Mouse (Mus musculus) forebrain, embryonic 10.5 days (tissue): ENCODE results near the gene C730034F03Rik. TPM values are rescaled to one million over a fixed set of nuclear protein-coding genes. Genes with fewer than 3 reads are reported as not detected.

ENCODE experiments used
- DNase-seq: peaks from one replicate; pipeline ENCODE4 v3.0.0-alpha.2; 2017; ENCODE audit warnings: low spot score; ENCODE audit errors: extremely low spot score
- H3K27ac ChIP-seq: fragments of 300-500 bp; sonication (generic); 2 replicates; pipeline ENCODE4 v1.5.1; 2016; ENCODE audit warnings: mild to moderate bottlenecking
- H3K27me3 ChIP-seq: fragments of 300-500 bp; sonication (generic); 2 replicates; pipeline ENCODE4 v1.6.1; 2016; ENCODE audit warnings: mild to moderate bottlenecking; ENCODE audit not compliant: poor library complexity, severe bottlenecking
- H3K36me3 ChIP-seq: fragments of 300-500 bp; sonication (generic); replicated peaks from 2 replicates; pipeline ENCODE4 v1.6.1; 2016; ENCODE audit warnings: mild to moderate bottlenecking, moderate library complexity
- H3K4me1 ChIP-seq: fragments of 300-500 bp; sonication (generic); 2 replicates; pipeline ENCODE4 v1.6.1; 2016
- H3K4me3 ChIP-seq: fragments of 300-500 bp; sonication (generic); 2 replicates; pipeline ENCODE4 v1.5.1; 2016; ENCODE audit warnings: mild to moderate bottlenecking, moderate library complexity
- H3K9me3 ChIP-seq: fragments of 300-500 bp; sonication (generic); 2 replicates; pipeline ENCODE4 v1.6.1; 2016; ENCODE audit warnings: mild to moderate bottlenecking, moderate library complexity
- WGBS: fragments of 180-500 bp; shearing (Covaris S2); methylation state at CpG from one replicate; pipeline ENCODE4 v1.1.7; 2016; 5-methylcytosine and 5-hydroxymethylcytosine counted together
- polyA plus RNA-seq: library from polyadenylated mRNA; unstranded; fragments of >200 nt; fragmentation: Nextera tagmentation; extraction: Ambion mirVana; gene quantifications from 2 replicates; pipeline ENCODE4 v1.2.1, GENCODE M21; 2016

Gene C730034F03Rik
- polyA plus RNA-seq, 1 experiment from 2014 or later, result 3.9 TPM

- 47% methylated on average over 8 of the region's 8 CpGs for WGBS
- H3K27ac ChIP-seq, result no peak overlapping the region
- no peaks in the 10 kb centered on the region for H3K9me3 ChIP-seq
- H3K4me1 ChIP-seq, result no peaks in the 10 kb centered on the region
- H3K36me3 ChIP-seq, result no peaks in the 10 kb centered on the region
- DNase-seq, result no peak
- H3K27me3 ChIP-seq, result no peaks in the 10 kb centered on the region
- no peak overlapping the region for H3K4me3 ChIP-seq
Measured at GRCm38 (mm10) chr15:89442486-89443070, 13.2 kb downstream of the C730034F03Rik start.

- WGBS, result 4% methylated on average over 24 of the region's 24 CpGs
- H3K4me1 ChIP-seq, result peaks cover 27% of the 10 kb centered on the region
- H3K9me3 ChIP-seq, result no peaks in the 10 kb centered on the region
- H3K4me3 ChIP-seq, result peak overlapping the region; percentile 84
- H3K36me3 ChIP-seq, result peaks cover 20% of the 10 kb centered on the region
- H3K27me3 ChIP-seq, result peaks cover 56% of the 10 kb centered on the region
- peak overlapping the region; percentile 89 for H3K27ac ChIP-seq
- DNase-seq, result peak; percentile 55
Measured at GRCm38 (mm10) chr15:89452906-89453864, 23.8 kb downstream of the C730034F03Rik start.

GRCm38 (mm10) chr15:89453865-89454478 is 24.6 kb downstream of the C730034F03Rik start, which contains the start of gene Mapk8ip2:
TSS of gene Mapk8ip2 (plus strand) at chr15:89453913.
- Histone ChIP-seq H3K4me3 (peak within 1 kb of the TSS; percentile 84), H3K9me3 (no peaks in the 10 kb centered on the region), H3K4me1 (peaks cover 27% of the 10 kb centered on the region), H3K36me3 (peaks cover 28% of the 10 kb centered on the region), H3K27ac (peak within 1 kb of the TSS; percentile 89), H3K27me3 (peaks cover 56% of the 10 kb centered on the region)
- DNase-seq, result peak; percentile 55
- WGBS, result under 1% methylated on average over 53 of the region's 53 CpGs

- Histone ChIP-seq H3K4me1 (peaks cover 27% of the 10 kb centered on the region), H3K27me3 (peaks cover 56% of the 10 kb centered on the region), H3K9me3 (no peaks in the 10 kb centered on the region), H3K27ac (peak overlapping the region; percentile 89), H3K36me3 (peaks cover 37% of the 10 kb centered on the region), H3K4me3 (peak overlapping the region; percentile 84)
- DNase-seq, result no peak
- WGBS, result 15% methylated on average over 4 of the region's 6 CpGs
Measured at GRCm38 (mm10) chr15:89454857-89455256, 25.5 kb downstream of the C730034F03Rik start.

GRCm38 (mm10) chr15:89455642-89456041 is 26.3 kb downstream of the C730034F03Rik start:
- no peak for DNase-seq
- H3K27ac ChIP-seq, result no peak overlapping the region
- H3K27me3 ChIP-seq, result peaks cover 56% of the 10 kb centered on the region
- H3K4me3 ChIP-seq, result peak overlapping the region; percentile 84; the same call in 1 of the 2 replicates
- WGBS, result 82% methylated on average over 6 of the region's 6 CpGs
- peaks cover 45% of the 10 kb centered on the region for H3K36me3 ChIP-seq
- no peaks in the 10 kb centered on the region for H3K9me3 ChIP-seq
- H3K4me1 ChIP-seq, result peaks cover 27% of the 10 kb centered on the region

- Histone ChIP-seq H3K27me3 (peaks cover 31% of the 10 kb centered on the region), H3K4me1 (peaks cover 20% of the 10 kb centered on the region), H3K4me3 (no peak overlapping the region), H3K36me3 (peaks cover 67% of the 10 kb centered on the region), H3K9me3 (no peaks in the 10 kb centered on the region), H3K27ac (no peak overlapping the region)
- WGBS, result 95% methylated on average over 15 of the region's 15 CpGs
- DNase-seq, result no peak
Measured at GRCm38 (mm10) chr15:89458942-89459341, 29.6 kb downstream of the C730034F03Rik start.

- no peak overlapping the region for H3K27ac ChIP-seq
- H3K36me3 ChIP-seq, result peaks cover 67% of the 10 kb centered on the region
- H3K4me3 ChIP-seq, result no peak overlapping the region
- no peaks in the 10 kb centered on the region for H3K9me3 ChIP-seq
- DNase-seq, result no peak
- peaks cover 11% of the 10 kb centered on the region for H3K4me1 ChIP-seq
- WGBS, result 86% methylated on average over 7 of the region's 7 CpGs
- H3K27me3 ChIP-seq, result peaks cover 23% of the 10 kb centered on the region
Measured at GRCm38 (mm10) chr15:89459821-89460220, 30.4 kb downstream of the C730034F03Rik start.

- H3K36me3 ChIP-seq, result peaks cover 67% of the 10 kb centered on the region
- DNase-seq, result no peak
- WGBS, result 80% methylated on average over 10 of the region's 10 CpGs
Measured at GRCm38 (mm10) chr15:89460298-89460697, 30.9 kb downstream of the C730034F03Rik start.

GRCm38 (mm10) chr15:89461321-89461720 is 31.9 kb downstream of the C730034F03Rik start:
- peaks cover 65% of the 10 kb centered on the region for H3K36me3 ChIP-seq
- peaks cover 6% of the 10 kb centered on the region for H3K4me1 ChIP-seq
- peaks cover 11% of the 10 kb centered on the region; the same call in 1 of the 2 replicates for H3K27me3 ChIP-seq
- no peak overlapping the region for H3K27ac ChIP-seq
- H3K9me3 ChIP-seq, result no peaks in the 10 kb centered on the region
- no peak for DNase-seq
- no peak overlapping the region for H3K4me3 ChIP-seq
- WGBS, result 86% methylated on average over 15 of the region's 15 CpGs

More at GRCm38 (mm10) chr15:89460298-89460697, 30.9 kb downstream of the C730034F03Rik start:
- Histone ChIP-seq H3K4me3 (no peak overlapping the region), H3K27me3 (peaks cover 18% of the 10 kb centered on the region), H3K4me1 (peaks cover 11% of the 10 kb centered on the region), H3K27ac (no peak overlapping the region), H3K9me3 (no peaks in the 10 kb centered on the region)

- H3K36me3 ChIP-seq, result peaks cover 56% of the 10 kb centered on the region
- 85% methylated on average over 7 of the region's 7 CpGs for WGBS
- peaks cover 6% of the 10 kb centered on the region for H3K4me1 ChIP-seq
- H3K27ac ChIP-seq, result no peak overlapping the region
- no peak overlapping the region for H3K4me3 ChIP-seq
- DNase-seq, result no peak
- H3K27me3 ChIP-seq, result peaks cover 7% of the 10 kb centered on the region; the same call in 1 of the 2 replicates
- H3K9me3 ChIP-seq, result no peaks in the 10 kb centered on the region
Measured at GRCm38 (mm10) chr15:89462176-89462575, 32.8 kb downstream of the C730034F03Rik start.

GRCm38 (mm10) chr15:89463334-89464235 is 34.2 kb downstream of the C730034F03Rik start:
- Histone ChIP-seq H3K27me3 (no peaks in the 10 kb centered on the region), H3K27ac (no peak overlapping the region), H3K36me3 (peaks cover 42% of the 10 kb centered on the region), H3K4me1 (peaks cover 6% of the 10 kb centered on the region), H3K9me3 (no peaks in the 10 kb centered on the region), H3K4me3 (no peak overlapping the region)
- DNase-seq, result no peak
- 67% methylated on average over 5 of the region's 5 CpGs for WGBS

GRCm38 (mm10) chr15:89465052-89465451 is 35.7 kb downstream of the C730034F03Rik start:
- Histone ChIP-seq H3K4me3 (no peak overlapping the region), H3K36me3 (peaks cover 28% of the 10 kb centered on the region), H3K27me3 (no peaks in the 10 kb centered on the region), H3K27ac (no peak overlapping the region), H3K9me3 (no peaks in the 10 kb centered on the region), H3K4me1 (peaks cover 6% of the 10 kb centered on the region)
- no peak for DNase-seq
- 7% methylated on average over 1 of the region's 1 CpGs for WGBS
